13 mouse cellular contexts compared by ENCODE assay signal in the genomic region with DNA sequence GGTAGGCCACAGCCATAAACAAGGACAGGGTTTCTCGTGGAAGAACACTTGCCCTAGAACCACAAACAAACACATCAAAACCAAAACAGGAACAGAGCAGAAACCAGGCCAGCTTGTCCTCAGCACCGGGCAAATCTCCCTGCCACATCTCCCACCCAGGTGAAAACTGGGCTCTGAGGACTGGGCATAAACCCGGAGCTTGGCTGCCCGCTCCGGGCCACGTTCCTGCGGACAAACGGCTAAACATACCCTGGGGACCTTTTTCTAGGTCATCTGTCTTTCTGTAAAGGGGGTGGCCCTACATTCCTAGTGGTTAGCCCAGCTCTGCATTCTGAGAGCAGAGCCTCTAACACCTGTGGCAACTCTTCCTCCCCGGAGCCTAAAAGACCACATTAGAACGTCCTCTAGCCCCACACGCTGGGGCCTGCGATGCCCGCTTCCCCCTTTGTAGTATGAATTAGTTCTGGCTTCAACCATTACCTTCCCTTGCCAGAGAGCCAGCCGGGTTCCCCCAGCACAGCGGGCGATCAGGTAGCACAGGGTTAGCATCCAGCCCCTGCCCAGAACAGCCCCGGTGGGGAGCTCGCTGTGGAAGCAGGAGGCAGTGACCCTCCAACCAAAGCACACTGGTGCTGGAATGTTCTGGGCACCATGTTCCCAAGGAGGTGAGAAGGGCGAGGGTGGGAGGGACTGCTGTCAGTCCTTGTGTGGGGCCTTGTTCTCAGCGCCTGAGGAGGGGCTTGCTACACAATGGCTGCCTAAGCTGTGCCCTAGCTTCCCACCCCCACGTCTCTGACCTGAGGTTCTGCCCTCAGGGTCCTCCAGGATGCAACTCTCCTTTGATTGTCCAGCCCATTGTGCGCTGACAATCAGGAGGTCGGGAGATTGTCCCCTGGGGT. TPM values are rescaled to one million over a fixed set of nuclear protein-coding genes. Genes with fewer than 3 reads are reported as not detected.
DNase-seq lines count a peak whose midpoint lies in the region; ATAC-seq lines count a peak whose summit lies in the region.
"Had no signal": no experiment of that assay in that cellular context is flagged by ENCODE, and none has a peak within 500 bp of the region (broad histone marks: within the 10 kb centered on the region; RNA-seq: fewer than 3 reads in every experiment).

No protein-coding gene starts in this region.

- ATAC-seq in forebrain, embryonic 12.5 days (ENCODE audit: low FRiP score), result no peak
- ATAC-seq in forebrain, embryonic 14.5 days, result no peak
- ATAC-seq in midbrain, embryonic 13.5 days, result no peak
- no peak for ATAC-seq in midbrain, embryonic 15.5 days (replicated peaks)
- 0 out of 2 replicates have a peak, but pooled peaks have one; percentile 9 for ATAC-seq in embryonic facial prominence, embryonic 14.5 days (ENCODE audit: low read depth)
- no peak for ATAC-seq in erythroblast, adult 5-6 weeks (replicated peaks; ENCODE audit: low FRiP score, poor library complexity, severe bottlenecking)
- ATAC-seq: inflammation-experienced regulatory T-cells, adult 6 months; Patski had no signal

- no peaks in the 10 kb centered on the region for H3K27me3 ChIP-seq in forebrain, embryonic 12.5 days
- H3K27me3 ChIP-seq in forebrain, embryonic 14.5 days (replicated peaks; ENCODE audit: control insufficient read depth, insufficient read depth, low read length), result no peaks in the 10 kb centered on the region
- no peaks in the 10 kb centered on the region for H3K27me3 ChIP-seq in midbrain, embryonic 13.5 days
- H3K27me3 ChIP-seq in midbrain, embryonic 15.5 days (replicated peaks), result no peaks in the 10 kb centered on the region; the same call in 1 of the 2 replicates
- H3K27me3 ChIP-seq in embryonic facial prominence, embryonic 14.5 days (replicated peaks; ENCODE audit: control insufficient read depth, insufficient read depth, low read length), result no peaks in the 10 kb centered on the region
- H3K27me3 ChIP-seq: heart, embryonic 15.5 days; Patski had no signal

- no peaks in the 10 kb centered on the region for H3K36me3 ChIP-seq in forebrain, embryonic 12.5 days (replicated peaks)
- 0 out of 2 replicates have a peak, but pooled peaks cover 5% of the 10 kb centered on the region for H3K36me3 ChIP-seq in forebrain, embryonic 14.5 days (ENCODE audit: control insufficient read depth, insufficient read depth, low read length)
- peaks cover 7% of the 10 kb centered on the region; the same call in 1 of the 2 replicates for H3K36me3 ChIP-seq in midbrain, embryonic 13.5 days
- no peaks in the 10 kb centered on the region for H3K36me3 ChIP-seq in midbrain, embryonic 15.5 days (replicated peaks)
- H3K36me3 ChIP-seq in embryonic facial prominence, embryonic 14.5 days (ENCODE audit: control insufficient read depth, insufficient read depth, low read length), result no peaks in the 10 kb centered on the region
- H3K36me3 ChIP-seq: heart, embryonic 15.5 days had no signal

- no peak overlapping the region for H3K27ac ChIP-seq in forebrain, embryonic 12.5 days
- H3K27ac ChIP-seq in forebrain, embryonic 14.5 days (ENCODE audit: low read depth, low read length), result no peak overlapping the region
- no peak overlapping the region for H3K27ac ChIP-seq in midbrain, embryonic 13.5 days
- no peak overlapping the region for H3K27ac ChIP-seq in midbrain, embryonic 15.5 days
- no peak overlapping the region for H3K27ac ChIP-seq in embryonic facial prominence, embryonic 14.5 days (replicated peaks; ENCODE audit: low read depth, low read length)
- H3K27ac ChIP-seq: heart, embryonic 15.5 days; kidney, postnatal 0 days had no signal

- H3K9ac ChIP-seq in forebrain, embryonic 12.5 days, result 0 out of 2 replicates have a peak overlapping the region, but pooled peaks have one; percentile 25
- H3K9ac ChIP-seq in forebrain, embryonic 14.5 days (ENCODE audit: low read length), result no peak overlapping the region; the same call in 1 of the 2 replicates
- peak overlapping the region; percentile 14 for H3K9ac ChIP-seq in midbrain, embryonic 13.5 days (replicated peaks)
- H3K9ac ChIP-seq in midbrain, embryonic 15.5 days, result no peak overlapping the region
- H3K9ac ChIP-seq in embryonic facial prominence, embryonic 14.5 days (ENCODE audit: low read depth, low read length), result peak overlapping the region; percentile 14; the same call in 1 of the 2 replicates
- H3K9ac ChIP-seq: heart, embryonic 15.5 days had no signal

- peaks cover 35% of the 10 kb centered on the region for H3K4me1 ChIP-seq in forebrain, embryonic 12.5 days
- H3K4me1 ChIP-seq in forebrain, embryonic 14.5 days (ENCODE audit: control insufficient read depth, insufficient read depth, low read length), result peaks cover 9% of the 10 kb centered on the region
- peaks cover 40% of the 10 kb centered on the region for H3K4me1 ChIP-seq in midbrain, embryonic 13.5 days (replicated peaks)
- H3K4me1 ChIP-seq in midbrain, embryonic 15.5 days, result peaks cover 28% of the 10 kb centered on the region
- no peaks in the 10 kb centered on the region for H3K4me1 ChIP-seq in embryonic facial prominence, embryonic 14.5 days (ENCODE audit: control insufficient read depth, insufficient read depth, low read length)

- no peaks in the 10 kb centered on the region for H3K9me3 ChIP-seq in forebrain, embryonic 12.5 days
- H3K9me3 ChIP-seq in forebrain, embryonic 14.5 days (replicated peaks; ENCODE audit: control insufficient read depth, low read length), result no peaks in the 10 kb centered on the region
- H3K9me3 ChIP-seq in midbrain, embryonic 13.5 days, result no peaks in the 10 kb centered on the region
- H3K9me3 ChIP-seq in midbrain, embryonic 15.5 days, result no peaks in the 10 kb centered on the region
- no peaks in the 10 kb centered on the region for H3K9me3 ChIP-seq in embryonic facial prominence, embryonic 14.5 days (ENCODE audit: control insufficient read depth, low read length)
- H3K9me3 ChIP-seq: heart, embryonic 15.5 days had no signal

- no peak for DNase-seq in forebrain, embryonic 14.5 days (ENCODE audit: low spot score)
- no peak for DNase-seq in embryonic facial prominence, embryonic 14.5 days (ENCODE audit: low spot score)
- peak; percentile 47 for DNase-seq in retina, embryonic 14.5 days (ENCODE audit: low spot score)
- DNase-seq: layer of hippocampus, adult 9-11 months; lung, postnatal 36 days had no signal

- no peak overlapping the region for H3K4me2 ChIP-seq in forebrain, embryonic 12.5 days
- H3K4me2 ChIP-seq in forebrain, embryonic 14.5 days (ENCODE audit: low read length), result no peak overlapping the region
- H3K4me2 ChIP-seq in midbrain, embryonic 13.5 days (replicated peaks), result no peak overlapping the region
- no peak overlapping the region for H3K4me2 ChIP-seq in midbrain, embryonic 15.5 days
- no peak overlapping the region for H3K4me2 ChIP-seq in embryonic facial prominence, embryonic 14.5 days (ENCODE audit: low read depth, low read length)
- H3K4me2 ChIP-seq: heart, embryonic 15.5 days had no signal

- WGBS in forebrain, embryonic 12.5 days, result 51% methylated on average over 23 of the region's 23 CpGs
- 54% methylated on average over 23 of the region's 23 CpGs for WGBS in forebrain, embryonic 14.5 days
- 44% methylated on average over 23 of the region's 23 CpGs for WGBS in midbrain, embryonic 13.5 days
- WGBS in midbrain, embryonic 15.5 days, result 43% methylated on average over 23 of the region's 23 CpGs
- WGBS in embryonic facial prominence, embryonic 14.5 days, result 45% methylated on average over 23 of the region's 23 CpGs

- no peak overlapping the region for H3K4me3 ChIP-seq in forebrain, embryonic 12.5 days (replicated peaks)
- H3K4me3 ChIP-seq in forebrain, embryonic 14.5 days (ENCODE audit: low read depth, low read length), result no peak overlapping the region
- H3K4me3 ChIP-seq in midbrain, embryonic 13.5 days (replicated peaks), result no peak overlapping the region
- H3K4me3 ChIP-seq in midbrain, embryonic 15.5 days, result no peak overlapping the region
- no peak overlapping the region for H3K4me3 ChIP-seq in embryonic facial prominence, embryonic 14.5 days (ENCODE audit: low read depth, low read length)
- H3K4me3 ChIP-seq: heart, embryonic 15.5 days had no signal

RNA-seq across cellular contexts. Expression of gene Aatk, which starts 27.2 kb away (rescaled TPM):
- 6.1 and 7.6 TPM in 2 replicates for polyA plus RNA-seq in forebrain, embryonic 12.5 days (2016; fragmentation: Nextera tagmentation; extraction: Ambion mirVana)
- polyA plus RNA-seq in forebrain, embryonic 14.5 days (2014; fragmentation: Nextera tagmentation; extraction: Ambion mirVana), result 10.9 and 18.3 TPM in 2 replicates
- 15.1 and 18.6 TPM in 2 replicates for polyA plus RNA-seq in midbrain, embryonic 13.5 days (2015; fragmentation: Nextera tagmentation; extraction: Ambion mirVana)
- 45.3 and 45.5 TPM in 2 replicates for polyA plus RNA-seq in midbrain, embryonic 15.5 days (2015; fragmentation: Nextera tagmentation; extraction: Ambion mirVana)
- polyA plus RNA-seq in embryonic facial prominence, embryonic 14.5 days (2014; fragmentation: Nextera tagmentation; extraction: Ambion mirVana), result 8.7 and 10.8 TPM in 2 replicates
- 1.3 and 4.4 TPM in 2 replicates for total RNA-seq in erythroblast, adult 5-6 weeks (2015; ENCODE audit: low replicate concordance)
- total RNA-seq in erythroblast, adult 5-6 weeks (2017; ENCODE audit: low replicate concordance), result 0.84 and 1.8 TPM in 2 replicates
- polyA plus RNA-seq: inflammation-experienced regulatory T-cells, adult 6 months had no signal

Comparison
In these comparisons a context has a peak if more than half of its experiments do, and no peak if none do; other contexts are left out.
1. H3K9ac ChIP-seq: peak in forebrain, embryonic 12.5 days (single experiment), midbrain, embryonic 13.5 days (single experiment) and embryonic facial prominence, embryonic 14.5 days (single experiment); none in forebrain, embryonic 14.5 days (single experiment) and midbrain, embryonic 15.5 days (single experiment).